Mouse (Mus musculus) intestine, postnatal 0 days (tissue): ENCODE data around the gene Ndufa9. TPM values are rescaled to one million over a fixed set of nuclear protein-coding genes. Genes with fewer than 3 reads are reported as not detected.

Experiments used
- ATAC-seq: fragments of 200-750 bp; cut with Nextera tagmentation; 2 replicates; pipeline ENCODE4 v1.8.0; 2017; ENCODE audit warnings: mild to moderate bottlenecking, moderate TSS enrichment, moderate library complexity
- H3K27ac ChIP-seq: fragments of 300-500 bp; sonication (generic); 2 replicates; pipeline ENCODE4 v1.5.1; 2014; ENCODE audit warnings: mild to moderate bottlenecking, low read depth, low read length, moderate library complexity
- H3K27me3 ChIP-seq: fragments of 300-500 bp; sonication (generic); replicated peaks from 2 replicates; pipeline ENCODE4 v1.6.1; 2014; ENCODE audit warnings: low read length, mixed read lengths; ENCODE audit not compliant: control insufficient read depth, insufficient read depth
- H3K36me3 ChIP-seq: fragments of 300-500 bp; sonication (generic); 2 replicates; pipeline ENCODE4 v1.6.1; 2014; ENCODE audit warnings: mild to moderate bottlenecking, moderate library complexity; ENCODE audit not compliant: control insufficient read depth, insufficient read depth
- H3K4me1 ChIP-seq: fragments of 300-500 bp; sonication (generic); replicated peaks from 2 replicates; pipeline ENCODE4 v1.6.1; 2014; ENCODE audit warnings: antibody characterized with exemption, low read length, mixed read lengths; ENCODE audit not compliant: control insufficient read depth, insufficient read depth
- H3K4me2 ChIP-seq: fragments of 300-500 bp; sonication (generic); replicated peaks from 2 replicates; pipeline ENCODE4 v1.6.1; 2014; ENCODE audit warnings: low read depth, mild to moderate bottlenecking, moderate library complexity
- H3K4me3 ChIP-seq: fragments of 300-500 bp; sonication (generic); 2 replicates; pipeline ENCODE4 v1.5.1; 2014; ENCODE audit warnings: low read depth, low read length
- H3K9ac ChIP-seq: fragments of 300-500 bp; sonication (generic); 2 replicates; pipeline ENCODE4 v1.6.1; 2014; ENCODE audit warnings: mild to moderate bottlenecking, low read depth, low read length
- H3K9me3 ChIP-seq: fragments of 300-500 bp; sonication (generic); 2 replicates; pipeline ENCODE4 v1.6.1; 2016; ENCODE audit warnings: mixed run types; ENCODE audit not compliant: control insufficient read depth
- CTCF ChIP-seq: sonication (generic); IDR thresholded peaks from 2 replicates; pipeline ENCODE4 v1.5.1; 2016; ENCODE audit warnings: low read depth, mild to moderate bottlenecking, control low read depth, antibody characterized with exemption, moderate library complexity
- WGBS: fragments of 180-500 bp; shearing (Covaris S2); extraction: QIAGEN DNeasy Blood & Tissue Kit; methylation state at CpG from one replicate; pipeline ENCODE4 v1.1.7; 2014; 5-methylcytosine and 5-hydroxymethylcytosine counted together
- polyA plus RNA-seq: library from polyadenylated mRNA; unstranded; fragments of >200 nt; fragmentation: Nextera tagmentation; extraction: Ambion mirVana; gene quantifications from 2 replicates; pipeline ENCODE4 v1.2.1, GENCODE M21; 2015

The Ndufa9 gene
- polyA plus RNA-seq, 1 experiment from 2014 or later = 236 TPM

GRCm38 (mm10) chr6:126815206-126815750 is 33.7 kb downstream of the Ndufa9 start:
- Histone ChIP-seq H3K27ac (no peak overlapping the region), H3K4me2 (no peak overlapping the region), H3K27me3 (no peaks in the 10 kb centered on the region), H3K9me3 (no peaks in the 10 kb centered on the region), H3K4me3 (no peak overlapping the region), H3K4me1 (no peaks in the 10 kb centered on the region), H3K36me3 (peaks cover 7% of the 10 kb centered on the region), H3K9ac (no peak overlapping the region)
- WGBS = 76% methylated on average over 6 of the region's 6 CpGs
- TF ChIP-seq CTCF = no peak
- no peak for ATAC-seq

GRCm38 (mm10) chr6:126811481-126811880 is 37.5 kb downstream of the Ndufa9 start:
- no peak overlapping the region for H3K9ac ChIP-seq
- no peaks in the 10 kb centered on the region for H3K9me3 ChIP-seq
- H3K27me3 ChIP-seq = no peaks in the 10 kb centered on the region
- ATAC-seq = no peak
- H3K4me1 ChIP-seq = no peaks in the 10 kb centered on the region
- TF ChIP-seq CTCF = no peak
- H3K36me3 ChIP-seq = no peaks in the 10 kb centered on the region
- no peak overlapping the region for H3K4me3 ChIP-seq
- H3K4me2 ChIP-seq = no peak overlapping the region
- no peak overlapping the region for H3K27ac ChIP-seq
- WGBS = 86% methylated on average over 4 of the region's 4 CpGs

- no peak for TF ChIP-seq CTCF
- no peaks in the 10 kb centered on the region for H3K27me3 ChIP-seq
- WGBS = 84% methylated on average over 8 of the region's 8 CpGs
- H3K27ac ChIP-seq = no peak overlapping the region
- no peaks in the 10 kb centered on the region for H3K36me3 ChIP-seq
- H3K4me3 ChIP-seq = no peak overlapping the region
- no peak overlapping the region for H3K4me2 ChIP-seq
- no peak for ATAC-seq
- H3K9ac ChIP-seq = no peak overlapping the region
- H3K9me3 ChIP-seq = no peaks in the 10 kb centered on the region
- H3K4me1 ChIP-seq = no peaks in the 10 kb centered on the region
Measured at GRCm38 (mm10) chr6:126808561-126808960, 40.4 kb downstream of the Ndufa9 start.

- Histone ChIP-seq H3K9me3 (no peaks in the 10 kb centered on the region), H3K27me3 (no peaks in the 10 kb centered on the region), H3K9ac (no peak overlapping the region), H3K4me2 (no peak overlapping the region), H3K4me1 (no peaks in the 10 kb centered on the region), H3K27ac (no peak overlapping the region), H3K36me3 (no peaks in the 10 kb centered on the region), H3K4me3 (no peak overlapping the region)
- ATAC-seq = no peak
- 55% methylated on average over 4 of the region's 4 CpGs for WGBS
- no peak for TF ChIP-seq CTCF
Measured at GRCm38 (mm10) chr6:126808134-126808533, 40.8 kb downstream of the Ndufa9 start.

GRCm38 (mm10) chr6:126806783-126807182 is 42.2 kb downstream of the Ndufa9 start:
- 88% methylated on average over 3 of the region's 3 CpGs for WGBS
- H3K27me3 ChIP-seq = no peaks in the 10 kb centered on the region
- no peak overlapping the region for H3K27ac ChIP-seq
- H3K4me1 ChIP-seq = no peaks in the 10 kb centered on the region
- TF ChIP-seq CTCF = peak; percentile 48
- no peaks in the 10 kb centered on the region for H3K9me3 ChIP-seq
- ATAC-seq = no peak
- H3K36me3 ChIP-seq = no peaks in the 10 kb centered on the region
- H3K4me2 ChIP-seq = no peak overlapping the region
- H3K9ac ChIP-seq = no peak overlapping the region
- no peak overlapping the region for H3K4me3 ChIP-seq

- no peaks in the 10 kb centered on the region for H3K4me1 ChIP-seq
- no peaks in the 10 kb centered on the region for H3K36me3 ChIP-seq
- no peaks in the 10 kb centered on the region for H3K9me3 ChIP-seq
- no peak overlapping the region for H3K4me3 ChIP-seq
- no peaks in the 10 kb centered on the region for H3K27me3 ChIP-seq
- WGBS = 26% methylated on average over 11 of the region's 11 CpGs
- ATAC-seq = no peak
- H3K4me2 ChIP-seq = no peak overlapping the region
- TF ChIP-seq CTCF = no peak
- no peak overlapping the region for H3K9ac ChIP-seq
- H3K27ac ChIP-seq = no peak overlapping the region
Measured at GRCm38 (mm10) chr6:126802946-126803345, 46.0 kb downstream of the Ndufa9 start.

GRCm38 (mm10) chr6:126794751-126795150 is 54.2 kb downstream of the Ndufa9 start:
- Histone ChIP-seq H3K27me3 (no peaks in the 10 kb centered on the region), H3K27ac (no peak overlapping the region), H3K36me3 (no peaks in the 10 kb centered on the region), H3K4me2 (no peak overlapping the region), H3K4me1 (no peaks in the 10 kb centered on the region), H3K9ac (no peak overlapping the region), H3K4me3 (no peak overlapping the region), H3K9me3 (no peaks in the 10 kb centered on the region)
- no peak for ATAC-seq
- TF ChIP-seq CTCF = no peak
- WGBS = 80% methylated on average over 6 of the region's 6 CpGs
